Comparison of ENCODE assay signal across 9 mouse cellular contexts in genomic region chr12:17271272-17271671, GRCm38 (mm10). TPM values are rescaled to one million over a fixed set of nuclear protein-coding genes. Genes with fewer than 3 reads are reported as not detected.
DNase-seq lines count a peak whose midpoint lies in the region; ATAC-seq and TF ChIP-seq lines count a peak whose summit lies in the region.
"Had no signal": no experiment of that assay in that cellular context is flagged by ENCODE, and none has a peak within 500 bp of the region (broad histone marks: within the 10 kb centered on the region; RNA-seq: fewer than 3 reads in every experiment).

No protein-coding gene starts in this region.

- H3K9me3 ChIP-seq in midbrain, postnatal 0 days (ENCODE audit: low read length): no peaks in the 10 kb centered on the region
- H3K9me3 ChIP-seq in midbrain, embryonic 16.5 days (replicated peaks; ENCODE audit: control insufficient read depth, low read length, poor library complexity, severe bottlenecking): no peaks in the 10 kb centered on the region

- H3K9ac ChIP-seq in midbrain, postnatal 0 days (replicated peaks; ENCODE audit: low read length, poor library complexity, severe bottlenecking): no peak overlapping the region
- no peak overlapping the region for H3K9ac ChIP-seq in midbrain, embryonic 16.5 days (ENCODE audit: low read depth, low read length)

- WGBS in midbrain, postnatal 0 days: 57% methylated on average over 1 of the region's 1 CpGs
- 73% methylated on average over 1 of the region's 1 CpGs for WGBS in midbrain, embryonic 16.5 days

- peak; percentile 47 for DNase-seq in embryo, embryonic 10 days (ENCODE audit: low spot score)
- no peak for DNase-seq in embryo, embryonic 9.5 days (ENCODE audit: extremely low spot score)
- DNase-seq in midbrain, postnatal 0 days (ENCODE audit: low spot score): peak; percentile 47
- DNase-seq in c-Kit-positive CD71-negative TER-119-negative erythroid progenitor cells, embryonic 14.5 days (ENCODE audit: low read depth): peak; percentile 55
- DNase-seq in lung, postnatal 25 days (ENCODE audit: low spot score): peak; percentile 32
- DNase-seq in thymus, postnatal 4 days: peak; percentile 84
- DNase-seq in urinary bladder, postnatal 36 days (ENCODE audit: low spot score in 2 of 2): no peak

- no peaks in the 10 kb centered on the region for H3K27me3 ChIP-seq in midbrain, postnatal 0 days (ENCODE audit: insufficient read depth, low read length)
- H3K27me3 ChIP-seq in midbrain, embryonic 16.5 days (ENCODE audit: control insufficient read depth, insufficient read depth, low read depth, low read length): no peaks in the 10 kb centered on the region

- peaks cover 6% of the 10 kb centered on the region for H3K4me1 ChIP-seq in midbrain, postnatal 0 days (ENCODE audit: insufficient read depth, low read length)
- H3K4me1 ChIP-seq in midbrain, embryonic 16.5 days (ENCODE audit: control insufficient read depth, insufficient read depth, low read length): peaks cover 28% of the 10 kb centered on the region

- no peak overlapping the region for H3K4me2 ChIP-seq in midbrain, postnatal 0 days (ENCODE audit: low read depth, low read length, poor library complexity, severe bottlenecking)
- no peak overlapping the region for H3K4me2 ChIP-seq in midbrain, embryonic 16.5 days (ENCODE audit: low read length)

- ATAC-seq in midbrain, postnatal 0 days (ENCODE audit: low FRiP score): no peak
- ATAC-seq in midbrain, embryonic 16.5 days: no peak

- H3K36me3 ChIP-seq in midbrain, postnatal 0 days (ENCODE audit: insufficient read depth, low read length): peaks cover 34% of the 10 kb centered on the region
- peaks cover 20% of the 10 kb centered on the region for H3K36me3 ChIP-seq in midbrain, embryonic 16.5 days (ENCODE audit: control insufficient read depth, insufficient read depth, low read length)

- no peak overlapping the region for H3K4me3 ChIP-seq in midbrain, postnatal 0 days (ENCODE audit: low read depth, low read length)
- no peak overlapping the region for H3K4me3 ChIP-seq in midbrain, embryonic 16.5 days (ENCODE audit: low read depth, low read length)

- H3K27ac ChIP-seq in midbrain, postnatal 0 days (ENCODE audit: low read depth, low read length): no peak overlapping the region
- H3K27ac ChIP-seq in midbrain, embryonic 16.5 days (ENCODE audit: low read length): no peak overlapping the region

- TF ChIP-seq CTCF in midbrain, postnatal 0 days (IDR thresholded peaks at IDR 0.05): peak; percentile 71

RNA-seq across cellular contexts. Expression of gene Pdia6, which starts 4.9 kb away (rescaled TPM):
- 85.4 and 116 TPM in 2 replicates for total RNA-seq in midbrain, postnatal 0 days (2014; rRNA removed)
- polyA plus RNA-seq in midbrain, postnatal 0 days (2015; fragmentation: Nextera tagmentation; extraction: Ambion mirVana): 184 and 188 TPM in 2 replicates
- polyA plus RNA-seq in midbrain, embryonic 16.5 days (2015; fragmentation: Nextera tagmentation; extraction: Ambion mirVana): 273 and 301 TPM in 2 replicates

RNA-seq across cellular contexts. Expression of gene Atp6v1c2, which starts 57.9 kb away (rescaled TPM):
- 1.6 and 1.9 TPM in 2 replicates for total RNA-seq in midbrain, postnatal 0 days (2014; rRNA removed)
- 1.8 and 2.0 TPM in 2 replicates for polyA plus RNA-seq in midbrain, postnatal 0 days (2015; fragmentation: Nextera tagmentation; extraction: Ambion mirVana)
- polyA plus RNA-seq in midbrain, embryonic 16.5 days (2015; fragmentation: Nextera tagmentation; extraction: Ambion mirVana): 0.99 and 1.1 TPM in 2 replicates
- total RNA-seq: heart, postnatal 10 days had no signal

Comparison
In these comparisons a context has a peak if more than half of its experiments do, and no peak if none do; other contexts are left out.
1. DNase-seq: peak in embryo, embryonic 10 days (single experiment), midbrain, postnatal 0 days (single experiment), c-Kit-positive CD71-negative TER-119-negative erythroid progenitor cells, embryonic 14.5 days (single experiment), lung, postnatal 25 days (single experiment) and thymus, postnatal 4 days (single experiment); none in embryo, embryonic 9.5 days (single experiment) and urinary bladder, postnatal 36 days (0 of 2).